Mouse (Mus musculus) heart, embryonic 11.5 days (tissue): ENCODE results near the gene Trim37. TPM values are rescaled to one million over a fixed set of nuclear protein-coding genes. Genes with fewer than 3 reads are reported as not detected.
A peak's percentile ranks its signal among the peaks of the same experiment; 100 is the strongest.

Experiments used
- ATAC-seq: fragments of 200-750 bp; cut with Nextera tagmentation; replicated peaks from 2 replicates; pipeline ENCODE4 v1.8.0; 2017; ENCODE audit warnings: moderate library complexity; ENCODE audit not compliant: insufficient number of reproducible peaks, low FRiP score, low TSS enrichment
- H3K27ac ChIP-seq: fragments of 300-500 bp; sonication (generic); 2 replicates; pipeline ENCODE4 v1.5.1; 2014; ENCODE audit warnings: mild to moderate bottlenecking, low read depth, low read length
- H3K27me3 ChIP-seq: fragments of 300-500 bp; sonication (generic); 2 replicates; pipeline ENCODE4 v1.6.1; 2014; ENCODE audit warnings: mild to moderate bottlenecking, low read length, mixed read lengths; ENCODE audit not compliant: control insufficient read depth, insufficient read depth
- H3K36me3 ChIP-seq: fragments of 300-500 bp; sonication (generic); 2 replicates; pipeline ENCODE4 v1.6.1; 2014; ENCODE audit warnings: mild to moderate bottlenecking, low read length, moderate library complexity, mixed read lengths; ENCODE audit not compliant: control insufficient read depth, insufficient read depth
- H3K4me1 ChIP-seq: fragments of 300-500 bp; sonication (generic); 2 replicates; pipeline ENCODE4 v1.6.1; 2014; ENCODE audit warnings: low read length; ENCODE audit not compliant: control insufficient read depth, insufficient read depth
- H3K4me2 ChIP-seq: fragments of 300-500 bp; sonication (generic); 2 replicates; pipeline ENCODE4 v1.6.1; 2014; ENCODE audit warnings: mild to moderate bottlenecking, moderate library complexity
- H3K4me3 ChIP-seq: fragments of 300-500 bp; sonication (generic); 2 replicates; pipeline ENCODE4 v1.5.1; 2014; ENCODE audit warnings: low read depth, low read length
- H3K9ac ChIP-seq: fragments of 300-500 bp; sonication (generic); 2 replicates; pipeline ENCODE4 v1.6.1; 2014; ENCODE audit warnings: mild to moderate bottlenecking, low read depth, low read length, moderate library complexity
- H3K9me3 ChIP-seq: fragments of 300-500 bp; sonication (generic); replicated peaks from 2 replicates; pipeline ENCODE4 v1.6.1; 2016; ENCODE audit warnings: low read length; ENCODE audit not compliant: control insufficient read depth
- WGBS: fragments of 180-500 bp; shearing (Covaris S2); extraction: QIAGEN DNeasy Blood & Tissue Kit; methylation state at CpG from one replicate; pipeline ENCODE4 v1.1.7; 2014; ENCODE audit not compliant: insufficient replicate concordance; 5-methylcytosine and 5-hydroxymethylcytosine counted together
- polyA plus RNA-seq: library from polyadenylated mRNA; unstranded; fragments of >200 nt; fragmentation: Nextera tagmentation; extraction: Ambion mirVana; gene quantifications from 2 replicates; pipeline ENCODE4 v1.2.1, GENCODE M21; 2014

The Trim37 gene
- polyA plus RNA-seq, 1 experiment from 2014 or later: 24.5 TPM

DNA sequence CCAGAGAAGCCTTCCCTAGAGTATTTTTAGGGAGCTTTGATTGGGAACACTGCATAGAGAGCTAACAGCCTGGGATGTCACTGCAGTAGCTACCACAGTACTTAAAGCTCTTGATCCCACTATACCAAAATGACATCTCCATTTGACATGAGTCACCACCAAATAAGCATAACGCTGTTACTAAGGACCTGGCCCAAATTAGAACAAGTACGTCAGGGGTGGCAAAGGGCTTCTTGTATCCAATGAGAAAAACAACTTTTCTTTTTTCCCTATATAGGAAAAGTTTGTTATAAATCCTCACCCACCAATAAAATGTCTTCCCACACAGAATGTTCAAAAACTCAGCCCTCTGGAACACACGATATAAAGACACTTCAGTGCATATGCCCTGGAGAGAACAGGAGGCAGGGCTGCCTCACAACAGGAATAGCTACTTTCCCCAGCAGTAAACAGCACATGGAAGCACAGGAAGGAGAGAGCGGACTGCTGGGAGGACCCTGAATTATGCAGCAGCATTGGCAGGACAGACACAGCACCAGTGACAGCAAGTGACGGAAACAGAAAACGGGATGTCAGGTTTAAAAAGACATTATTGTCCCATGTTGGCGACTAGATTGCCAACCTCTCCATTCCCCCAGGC lies 112.1 kb downstream of the Trim37 start:
- H3K27ac ChIP-seq: peak overlapping the region; percentile 68
- H3K4me1 ChIP-seq: peaks cover 10% of the 10 kb centered on the region
- H3K9ac ChIP-seq: no peak overlapping the region
- no peaks in the 10 kb centered on the region for H3K27me3 ChIP-seq
- H3K4me3 ChIP-seq: no peak overlapping the region
- no peaks in the 10 kb centered on the region for H3K36me3 ChIP-seq
- WGBS: 79% methylated on average over 7 of the region's 7 CpGs
- ATAC-seq: no peak
- no peaks in the 10 kb centered on the region for H3K9me3 ChIP-seq
- H3K4me2 ChIP-seq: no peak overlapping the region

DNA sequence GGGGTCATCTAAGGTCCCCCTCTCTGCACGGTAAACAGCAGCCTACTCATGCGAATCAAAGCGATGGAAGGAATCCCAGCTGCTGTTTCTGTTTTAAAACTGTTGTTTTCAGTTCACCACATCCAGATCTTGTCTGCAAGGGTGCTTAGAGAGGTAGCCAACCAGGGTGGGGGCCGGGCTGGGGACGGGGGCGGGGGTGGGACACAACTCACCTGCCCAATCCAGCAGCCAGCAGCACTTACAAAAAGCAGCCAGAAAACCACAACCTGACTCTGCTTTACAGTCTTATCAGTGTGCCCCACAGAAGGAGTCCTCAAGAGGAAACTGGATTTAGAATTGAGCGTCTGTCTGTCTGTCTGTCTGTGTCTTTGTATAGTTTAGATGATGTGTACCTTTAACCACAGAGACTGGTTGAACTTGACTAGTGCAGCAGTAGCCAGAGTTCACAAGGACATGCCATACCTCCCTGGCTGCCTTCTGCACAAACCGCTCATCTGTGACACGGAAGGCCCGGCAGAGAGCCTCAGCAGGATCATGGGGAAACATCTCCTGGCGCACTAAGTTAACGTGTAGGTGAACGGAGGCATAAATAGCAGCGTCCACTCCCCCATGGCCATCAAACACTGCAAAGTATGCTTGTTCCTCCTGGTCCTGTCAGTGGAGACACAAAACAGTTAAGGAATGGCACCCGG lies 113.4 kb downstream of the Trim37 start:
- Histone ChIP-seq H3K36me3 (no peaks in the 10 kb centered on the region), H3K9ac (no peak overlapping the region), H3K27me3 (no peaks in the 10 kb centered on the region), H3K4me2 (no peak overlapping the region), H3K27ac (no peak overlapping the region; the same call in 1 of the 2 replicates), H3K4me1 (peaks cover 6% of the 10 kb centered on the region), H3K4me3 (no peak overlapping the region), H3K9me3 (no peaks in the 10 kb centered on the region)
- 76% methylated on average over 15 of the region's 15 CpGs for WGBS
- ATAC-seq: no peak

DNA sequence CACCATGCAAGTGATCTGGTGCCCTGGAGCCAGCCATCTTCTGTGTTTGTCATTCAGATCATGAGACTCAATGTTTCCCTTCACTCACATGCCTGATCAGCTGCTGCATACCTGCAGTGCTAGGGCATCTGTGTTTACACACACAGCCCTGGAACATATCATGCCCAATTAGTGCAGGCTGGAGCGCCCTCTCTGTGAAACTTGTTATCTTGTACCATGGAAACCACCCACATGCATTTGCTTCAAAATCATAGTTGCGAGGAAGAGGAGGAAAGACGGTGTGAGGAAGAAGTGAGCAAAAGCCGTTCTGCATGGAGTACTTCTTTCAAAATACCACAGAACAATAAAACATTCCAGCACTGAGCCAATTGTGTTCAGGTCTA lies 113.9 kb downstream of the Trim37 start:
- ATAC-seq: no peak
- Histone ChIP-seq H3K4me1 (peaks cover 6% of the 10 kb centered on the region), H3K4me3 (no peak overlapping the region), H3K36me3 (no peaks in the 10 kb centered on the region), H3K9me3 (no peaks in the 10 kb centered on the region), H3K4me2 (no peak overlapping the region), H3K27ac (no peak overlapping the region), H3K27me3 (no peaks in the 10 kb centered on the region), H3K9ac (no peak overlapping the region)
- WGBS: 82% methylated on average over 4 of the region's 4 CpGs

DNA sequence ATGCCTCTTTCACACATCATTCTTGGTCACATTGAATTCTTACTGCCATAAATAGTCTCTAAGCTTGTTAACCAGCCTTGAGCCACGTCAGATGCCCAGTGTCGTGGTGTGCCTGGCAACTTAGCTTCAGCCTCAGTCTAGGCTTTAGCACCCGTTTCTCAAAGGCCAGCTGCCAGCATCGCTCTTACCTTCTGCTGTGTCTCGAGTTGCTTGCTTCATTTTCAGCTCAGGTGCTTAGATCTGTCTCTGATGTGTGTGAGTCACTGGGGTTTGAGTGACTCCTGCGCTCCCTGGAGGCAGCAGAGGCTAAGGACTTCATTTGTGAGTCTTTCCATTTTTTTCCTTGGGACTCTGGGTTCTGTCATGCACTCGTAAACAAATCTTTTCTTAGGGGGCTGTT lies 114.4 kb downstream of the Trim37 start:
- no peak for ATAC-seq
- no peak overlapping the region for H3K4me3 ChIP-seq
- no peaks in the 10 kb centered on the region for H3K36me3 ChIP-seq

DNA sequence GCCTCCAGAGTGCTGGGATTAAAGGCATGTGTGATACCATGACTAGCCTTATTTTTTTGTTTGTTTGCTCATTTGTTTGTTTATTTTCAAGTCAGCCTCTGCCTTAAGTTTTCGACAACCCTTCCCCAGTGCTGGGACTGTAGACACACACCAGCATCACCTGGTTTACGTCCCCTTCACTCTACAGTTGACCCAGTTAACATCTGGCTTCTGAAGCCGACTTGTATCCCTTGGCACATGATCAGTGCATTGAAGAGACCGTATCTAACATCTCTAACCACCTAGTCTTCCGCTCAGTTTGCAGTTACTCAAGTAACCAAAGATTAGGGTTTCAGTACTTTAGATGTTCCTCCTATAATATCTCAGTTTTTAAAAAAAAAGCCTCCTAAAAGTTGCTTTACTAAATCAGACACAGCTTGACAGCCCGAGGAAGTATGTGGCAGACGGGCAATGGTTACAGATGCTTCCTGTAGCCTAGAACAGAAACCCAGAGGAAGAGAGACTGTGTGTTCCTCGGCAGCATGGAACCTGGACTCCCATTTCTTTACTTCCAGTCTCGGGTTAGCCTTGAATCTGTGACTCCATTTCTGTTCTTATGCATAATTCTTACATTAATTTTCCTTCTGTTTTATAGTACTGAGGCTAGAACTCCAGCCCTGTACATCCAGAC lies 118.4 kb downstream of the Trim37 start:
- no peak overlapping the region for H3K4me2 ChIP-seq
- H3K9me3 ChIP-seq: no peaks in the 10 kb centered on the region
- ATAC-seq: no peak
- peaks cover 10% of the 10 kb centered on the region for H3K4me1 ChIP-seq
- H3K36me3 ChIP-seq: no peaks in the 10 kb centered on the region
- 75% methylated on average over 9 of the region's 9 CpGs for WGBS
- H3K9ac ChIP-seq: no peak overlapping the region
- no peaks in the 10 kb centered on the region for H3K27me3 ChIP-seq
- no peak overlapping the region for H3K27ac ChIP-seq
- H3K4me3 ChIP-seq: no peak overlapping the region

More for the DNA sequence above, 114.4 kb downstream of the Trim37 start:
- H3K4me2 ChIP-seq: no peak overlapping the region
- no peak overlapping the region for H3K27ac ChIP-seq
- 69% methylated on average over 7 of the region's 7 CpGs for WGBS
- H3K27me3 ChIP-seq: no peaks in the 10 kb centered on the region
- H3K4me1 ChIP-seq: peaks cover 4% of the 10 kb centered on the region
- no peak overlapping the region for H3K9ac ChIP-seq
- H3K9me3 ChIP-seq: no peaks in the 10 kb centered on the region

DNA sequence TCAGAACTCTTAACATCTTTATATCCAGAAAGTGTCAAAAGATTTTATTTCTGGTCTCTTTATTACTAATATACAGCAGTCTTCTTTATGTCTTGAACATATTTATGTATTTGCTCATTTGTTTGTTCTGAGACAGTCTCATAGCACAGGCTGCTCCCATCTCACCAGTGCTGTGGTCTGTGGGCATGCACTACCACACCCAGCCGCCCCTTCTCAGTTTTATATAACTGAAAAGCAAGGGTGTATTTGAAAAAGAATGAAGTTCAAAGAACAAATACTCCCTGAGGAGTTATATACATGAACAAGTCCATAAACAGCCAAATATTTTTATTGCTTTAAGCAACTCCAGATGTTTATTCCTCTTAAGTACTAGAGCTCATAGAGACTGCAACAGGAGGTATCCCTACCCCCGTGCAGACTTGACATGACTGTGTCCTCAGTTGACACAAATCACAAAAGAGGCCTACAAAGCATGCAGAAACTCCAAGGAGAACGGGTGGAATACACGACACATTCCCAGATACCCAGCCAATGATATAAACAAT lies 119.3 kb downstream of the Trim37 start:
- Histone ChIP-seq H3K4me3 (no peak overlapping the region), H3K27me3 (no peaks in the 10 kb centered on the region), H3K36me3 (no peaks in the 10 kb centered on the region), H3K9ac (no peak overlapping the region), H3K27ac (no peak overlapping the region), H3K4me1 (0 out of 2 replicates have a peak, but pooled peaks cover 10% of the 10 kb centered on the region), H3K9me3 (no peaks in the 10 kb centered on the region), H3K4me2 (no peak overlapping the region)
- WGBS: 74% methylated on average over 4 of the region's 4 CpGs
- ATAC-seq: no peak

DNA sequence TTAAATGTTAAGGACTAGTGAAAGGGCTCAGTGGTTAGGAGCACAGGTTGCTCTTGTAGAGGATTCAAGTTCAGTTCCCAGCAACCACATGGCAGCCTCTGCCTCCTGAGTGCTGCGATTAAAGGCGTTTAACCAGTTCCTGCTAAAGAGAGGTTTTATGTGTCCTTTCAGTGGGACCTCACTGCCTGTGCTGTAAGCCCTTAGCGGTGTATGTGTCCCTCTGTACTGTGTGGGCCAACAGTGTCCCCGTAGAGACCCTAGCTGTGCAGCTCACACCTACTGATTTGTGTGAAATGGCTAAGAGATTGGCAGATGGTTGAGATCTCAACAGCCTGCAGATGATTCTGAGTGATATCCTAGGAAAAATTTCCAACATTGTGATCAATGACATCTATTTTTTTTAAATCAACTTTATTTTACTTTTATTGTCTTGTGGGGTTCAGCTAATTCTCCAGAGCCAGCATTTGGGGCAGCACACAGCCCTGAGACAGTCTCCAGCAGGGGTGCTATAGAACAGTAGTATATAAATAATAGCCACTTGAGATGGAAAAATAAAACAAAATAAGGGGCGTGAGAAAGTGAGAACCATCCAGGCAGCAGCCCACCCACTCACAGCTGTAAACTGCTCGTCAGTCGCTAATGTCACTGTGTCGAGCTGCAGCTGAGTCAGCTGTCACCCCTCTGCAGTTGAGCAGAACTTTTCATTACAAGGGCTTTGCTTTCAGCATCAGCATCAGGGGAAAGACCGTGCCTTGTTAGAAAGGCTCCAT lies 120.0 kb downstream of the Trim37 start:
- Histone ChIP-seq H3K27ac (peak overlapping the region; percentile 85), H3K4me1 (0 out of 2 replicates have a peak, but pooled peaks cover 10% of the 10 kb centered on the region), H3K9me3 (no peaks in the 10 kb centered on the region), H3K9ac (no peak overlapping the region), H3K4me3 (no peak overlapping the region), H3K27me3 (no peaks in the 10 kb centered on the region), H3K4me2 (peak overlapping the region; percentile 41), H3K36me3 (no peaks in the 10 kb centered on the region)
- no peak for ATAC-seq
- WGBS: 48% methylated on average over 9 of the region's 9 CpGs

DNA sequence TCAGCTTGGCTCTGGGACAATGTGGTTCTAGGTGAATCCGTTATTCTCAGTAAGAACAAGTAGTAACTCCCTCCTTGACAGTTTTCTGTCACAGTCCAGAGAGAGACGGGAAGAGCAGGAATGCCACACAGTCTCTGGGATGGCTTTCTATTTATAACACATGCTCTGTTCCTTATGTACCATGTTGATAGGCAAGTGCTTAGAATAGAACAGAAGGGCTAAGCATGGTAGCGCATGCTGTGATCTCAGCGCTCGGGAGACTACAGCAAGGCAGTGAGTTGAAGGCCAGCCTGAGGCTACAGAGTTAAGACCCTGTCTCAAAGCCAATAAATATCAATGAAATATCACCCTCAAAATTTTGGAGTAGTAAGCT lies 120.6 kb downstream of the Trim37 start:
- ATAC-seq: peak; percentile 59; the same call in 1 of the 2 replicates
- Histone ChIP-seq H3K27me3 (no peaks in the 10 kb centered on the region), H3K9ac (no peak overlapping the region), H3K4me1 (0 out of 2 replicates have a peak, but pooled peaks cover 10% of the 10 kb centered on the region), H3K9me3 (no peaks in the 10 kb centered on the region), H3K27ac (peak overlapping the region; percentile 85), H3K36me3 (no peaks in the 10 kb centered on the region), H3K4me3 (no peak overlapping the region), H3K4me2 (peak overlapping the region; percentile 41)
- WGBS: 44% methylated on average over 5 of the region's 5 CpGs
